Mouse (Mus musculus): ENCODE results near the gene Tanc2.

The Tanc2 gene

DNA sequence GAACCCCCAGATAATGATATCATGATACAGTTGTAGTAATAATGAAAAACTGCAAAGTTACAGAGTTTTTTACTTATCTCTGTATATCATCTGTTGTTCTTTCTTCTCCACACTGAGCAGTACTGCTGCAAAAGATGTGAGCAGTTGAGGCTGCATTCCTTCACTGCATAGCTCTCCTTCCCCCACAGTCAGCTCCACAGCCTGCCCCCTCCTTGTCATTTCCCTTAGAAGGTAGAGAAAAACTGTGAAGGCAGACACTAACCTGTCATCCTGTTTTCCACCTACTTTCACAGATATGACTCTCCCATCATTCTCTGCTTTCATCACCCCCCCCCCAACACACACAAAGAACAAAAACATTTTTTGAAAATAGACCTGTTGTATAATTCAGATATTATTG, 248.2 kb downstream of the Tanc2 start:
- no peak for DNase-seq

DNA sequence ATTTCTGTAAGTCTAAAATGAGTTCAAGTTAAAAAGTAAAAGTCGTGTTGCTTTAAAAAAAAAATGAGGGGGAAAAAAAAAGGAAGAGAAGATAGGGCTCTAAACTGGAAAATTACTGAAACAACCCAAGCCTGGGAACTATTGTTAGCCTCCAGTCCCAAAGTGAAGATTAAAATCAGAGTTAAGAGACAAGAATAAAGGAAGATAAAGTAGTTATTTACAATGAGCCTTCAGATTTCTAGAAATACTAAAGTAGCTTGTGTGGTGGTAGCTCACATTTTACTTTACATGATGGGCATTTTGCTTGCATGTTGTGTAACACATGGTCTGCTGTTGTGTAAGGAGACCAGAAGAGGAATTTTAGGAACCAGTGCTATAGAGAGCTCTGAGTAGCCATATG, 256.1 kb downstream of the Tanc2 start:
- no peak for DNase-seq

DNA sequence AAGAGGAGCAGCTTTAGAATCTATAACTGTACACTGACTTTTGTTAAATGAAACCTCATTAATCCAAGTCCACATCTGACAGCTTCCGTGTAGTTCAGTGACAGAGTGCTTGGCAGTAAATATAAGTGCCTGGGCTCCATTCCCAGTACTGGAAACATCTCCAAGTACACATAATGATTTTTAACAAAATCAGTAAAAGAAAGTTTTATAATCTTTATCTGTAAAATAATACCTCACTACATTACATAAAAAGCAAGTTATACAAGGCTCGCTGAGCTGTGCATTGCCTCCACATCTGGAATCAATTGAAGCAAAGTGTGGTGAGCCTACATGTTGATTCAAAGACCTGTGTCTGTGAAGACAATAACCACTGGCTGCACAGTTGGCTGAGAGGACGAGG, 265.7 kb downstream of the Tanc2 start:
- no peak for DNase-seq

DNA sequence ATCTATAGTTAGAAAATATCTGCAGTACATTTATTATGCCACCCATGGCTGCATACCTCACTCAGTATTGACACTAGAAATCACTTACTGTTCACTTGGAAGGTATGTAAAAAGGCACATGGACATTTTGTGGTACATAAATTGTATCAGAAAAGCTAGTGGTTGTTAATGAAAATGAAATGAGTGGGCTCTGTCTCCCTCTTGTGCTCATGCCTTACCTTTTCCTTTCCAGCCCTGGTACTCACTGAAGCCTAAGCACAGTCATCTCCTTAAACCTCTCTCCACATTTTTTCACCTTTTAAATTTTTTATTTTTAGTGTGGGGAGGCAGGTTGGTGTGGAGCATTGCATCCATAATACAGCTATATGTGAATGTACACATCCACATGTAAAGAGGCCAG, 268.3 kb downstream of the Tanc2 start:
- no peak for DNase-seq

DNA sequence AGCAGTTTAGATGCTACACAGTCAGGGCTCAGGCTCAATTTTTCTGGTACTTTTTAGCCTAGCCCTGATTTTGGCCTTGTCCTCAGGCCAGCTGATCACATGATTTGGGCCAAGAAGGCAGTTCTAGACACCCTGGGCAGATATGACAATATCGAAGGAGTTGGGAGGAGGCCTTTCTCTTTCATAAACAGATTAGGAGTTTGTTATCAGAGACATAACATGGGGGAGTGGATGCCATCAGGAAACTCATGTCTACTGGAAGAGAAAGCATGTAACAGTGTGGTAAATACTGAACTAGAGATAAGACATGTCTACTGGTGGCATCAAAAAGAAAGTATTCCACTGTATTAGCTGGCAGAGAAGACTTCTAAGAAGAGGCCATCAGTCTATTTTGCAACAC, 295.8 kb downstream of the Tanc2 start:
- DNase-seq: no peak

DNA sequence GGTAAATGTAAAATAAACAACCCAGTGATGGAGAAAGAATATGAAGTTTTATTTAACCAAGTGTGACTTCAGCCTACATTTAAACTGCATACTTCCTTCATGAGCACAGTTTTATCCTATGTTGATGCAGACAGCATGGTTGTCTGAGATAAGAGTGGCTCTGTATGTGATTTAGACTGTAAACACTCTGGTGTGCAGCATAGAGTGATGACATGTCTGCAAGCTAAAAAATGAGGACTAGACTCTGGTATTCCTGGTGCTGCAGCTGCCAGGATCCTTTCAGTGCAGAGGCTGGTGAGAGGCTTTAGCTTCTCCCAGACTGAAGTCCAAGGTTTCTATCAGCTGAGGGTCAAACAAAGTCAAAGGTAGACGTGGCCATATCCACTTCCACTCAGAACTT, 297.5 kb downstream of the Tanc2 start:
- DNase-seq: no peak

DNA sequence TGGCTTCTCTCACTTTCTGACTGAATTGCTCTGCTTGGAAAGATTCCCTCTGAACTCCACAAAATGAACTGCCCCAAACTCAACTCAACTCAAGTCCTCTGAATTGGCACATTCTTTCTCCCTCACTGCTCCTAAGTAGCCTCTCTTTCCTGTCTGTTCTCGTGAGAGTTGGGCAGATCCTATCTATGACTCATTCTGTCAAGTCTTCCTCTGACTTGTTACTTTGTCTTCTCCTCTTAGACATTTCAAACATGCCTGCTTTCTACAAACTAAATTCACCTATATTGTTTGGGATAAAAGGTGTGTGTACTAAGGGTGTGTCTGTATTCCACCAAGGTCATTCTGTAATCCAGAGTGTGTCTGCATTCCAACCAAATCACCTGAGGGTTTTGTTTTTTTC, 309.4 kb downstream of the Tanc2 start:
- no peak for DNase-seq

DNA sequence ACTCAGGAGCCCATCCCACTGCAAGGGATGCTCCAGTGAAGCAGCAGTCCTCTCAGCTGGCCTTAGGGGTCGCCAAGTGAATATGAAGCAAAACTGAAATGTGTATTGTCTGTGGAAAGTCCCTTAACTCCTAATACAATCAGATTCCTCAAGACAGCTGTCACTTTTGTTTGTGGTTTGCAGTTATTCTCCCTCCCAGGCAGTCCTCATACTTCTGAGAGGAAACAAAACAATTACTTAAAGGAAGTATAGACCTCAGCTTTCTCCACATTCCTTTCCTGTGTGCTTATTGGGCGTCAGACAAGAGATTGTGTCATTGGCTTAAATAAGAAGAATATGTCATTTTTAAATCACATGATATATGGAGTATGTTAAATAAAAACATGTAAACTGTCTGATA, 311.7 kb downstream of the Tanc2 start:
- no peak for DNase-seq

DNA sequence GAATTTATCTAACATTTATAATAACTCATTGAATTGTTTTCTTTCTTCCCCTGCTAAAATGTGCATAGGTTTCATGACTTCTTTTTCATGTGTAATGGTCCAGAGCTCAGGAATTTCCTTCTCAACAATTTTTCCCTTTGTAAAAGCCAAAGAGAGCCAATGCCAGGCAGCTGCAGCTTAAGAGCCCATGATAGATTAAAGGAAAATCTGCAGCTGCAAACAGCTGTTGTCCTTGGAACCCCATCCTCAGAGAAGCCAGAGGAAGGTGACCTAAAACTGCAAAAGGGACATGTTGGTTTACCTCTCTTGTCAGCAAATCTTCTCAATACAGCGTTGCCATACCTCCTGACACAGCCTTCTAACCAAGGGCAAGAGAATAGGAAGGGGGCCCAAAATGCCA, 313.2 kb downstream of the Tanc2 start:
- no peak for DNase-seq

DNA sequence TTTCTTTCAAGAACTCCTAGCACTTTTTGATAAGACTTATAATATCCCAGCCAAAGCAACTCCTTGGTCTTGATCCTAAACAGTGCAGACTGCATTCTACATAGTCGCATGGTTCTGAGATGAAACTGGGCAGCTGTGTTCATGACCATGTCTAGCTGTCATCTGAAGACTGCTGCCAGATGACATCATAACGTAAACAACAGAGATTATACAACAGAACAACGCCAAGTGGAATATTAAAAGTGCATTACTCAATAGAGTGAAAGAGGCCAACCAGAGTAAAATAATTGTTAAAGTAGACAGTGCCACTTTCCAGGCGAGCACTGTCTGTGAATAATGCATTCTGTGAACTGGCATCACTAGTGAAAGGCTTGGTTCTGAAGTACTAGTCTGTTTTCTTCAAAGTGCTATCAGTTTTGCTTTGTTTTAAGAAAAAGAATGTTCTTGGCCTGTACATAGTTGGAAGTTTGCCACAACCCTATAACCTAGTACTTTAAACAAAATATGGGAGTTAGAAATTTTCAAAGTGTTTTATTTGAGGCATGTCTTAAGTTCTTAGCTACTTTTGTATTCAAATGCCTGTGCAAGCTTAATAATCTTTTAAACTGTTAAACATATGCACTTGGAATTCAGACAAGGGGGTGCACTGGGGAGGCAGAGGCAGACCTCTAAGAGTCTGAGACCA, 315.9 kb downstream of the Tanc2 start:
- DNase-seq: no peak

DNA sequence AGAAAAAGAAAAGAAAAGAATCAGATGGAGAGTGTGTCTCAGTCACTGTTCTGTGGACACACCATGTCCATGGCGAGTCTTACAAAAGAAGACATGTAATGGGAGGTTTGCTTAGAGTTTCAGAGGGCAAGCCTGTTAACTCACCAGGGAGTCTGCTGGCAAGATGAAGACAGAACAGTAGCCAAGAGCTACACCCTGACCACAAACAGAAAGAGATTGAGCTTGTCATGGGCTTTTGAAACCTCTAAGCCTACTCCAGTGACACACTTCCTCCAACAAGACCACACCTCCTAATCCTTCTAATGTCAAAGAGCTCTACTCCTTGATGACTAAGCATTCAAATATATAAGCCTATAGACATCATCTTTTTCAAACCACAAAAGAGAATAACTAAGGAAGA, 317.6 kb downstream of the Tanc2 start:
- DNase-seq: no peak

DNA sequence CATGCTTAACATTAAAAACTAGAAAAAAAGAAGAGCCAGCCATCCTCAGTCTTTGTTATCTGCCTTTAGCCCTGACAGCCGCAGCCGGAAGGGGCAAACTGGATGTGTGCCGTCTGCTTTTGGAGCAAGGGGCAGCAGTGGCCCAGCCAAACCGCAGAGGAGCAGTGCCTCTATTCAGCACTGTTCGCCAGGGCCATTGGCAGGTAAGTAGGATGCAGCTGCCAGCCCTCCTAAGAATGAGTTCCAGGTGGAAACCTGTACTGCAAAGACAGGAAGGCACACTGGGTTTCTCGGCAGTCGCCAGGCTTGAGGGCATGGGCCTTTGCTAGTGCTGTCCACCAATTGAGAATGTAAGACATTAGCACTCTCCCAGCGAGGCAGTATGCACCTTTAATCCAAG, 319.1 kb downstream of the Tanc2 start:
- DNase-seq: no peak

DNA sequence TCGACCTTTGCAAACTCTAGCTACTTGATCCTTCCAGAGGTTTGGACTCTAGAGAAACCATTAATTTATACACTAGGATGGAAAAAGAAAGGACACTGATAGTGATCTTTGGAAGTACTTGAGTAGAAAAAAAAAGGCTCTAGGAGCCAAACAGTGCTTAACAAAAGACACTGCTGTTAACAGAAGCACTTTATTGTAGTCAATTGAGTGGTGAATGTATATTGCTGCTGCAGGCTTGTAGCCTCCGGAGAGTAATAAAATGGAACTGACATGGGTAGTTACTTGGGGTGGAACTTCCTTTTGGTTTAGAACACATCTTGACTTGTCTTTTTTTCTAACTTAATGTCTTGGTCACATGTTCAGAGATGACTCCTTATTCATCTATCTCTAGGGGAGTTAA, 319.8 kb downstream of the Tanc2 start:
- DNase-seq: no peak

DNA sequence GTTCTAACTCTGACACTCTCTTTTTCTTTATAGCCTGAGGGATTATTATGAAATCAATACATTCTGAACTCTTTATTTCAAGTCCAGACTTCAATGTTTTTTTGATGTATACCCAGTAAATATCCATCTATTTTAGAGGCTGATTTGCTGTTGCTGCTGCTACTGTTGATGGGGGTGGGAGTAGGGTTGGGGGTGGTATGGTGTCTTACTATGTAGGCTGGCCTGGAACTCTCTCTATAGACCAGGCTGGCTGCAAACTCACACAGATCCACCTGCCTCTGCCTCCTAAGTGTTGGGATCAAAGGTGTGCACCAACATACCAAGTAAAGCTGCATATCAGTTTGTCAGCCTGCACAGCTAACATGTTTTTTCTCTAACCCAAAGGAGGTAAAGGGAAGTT, 321.4 kb downstream of the Tanc2 start:
- no peak for DNase-seq

DNA sequence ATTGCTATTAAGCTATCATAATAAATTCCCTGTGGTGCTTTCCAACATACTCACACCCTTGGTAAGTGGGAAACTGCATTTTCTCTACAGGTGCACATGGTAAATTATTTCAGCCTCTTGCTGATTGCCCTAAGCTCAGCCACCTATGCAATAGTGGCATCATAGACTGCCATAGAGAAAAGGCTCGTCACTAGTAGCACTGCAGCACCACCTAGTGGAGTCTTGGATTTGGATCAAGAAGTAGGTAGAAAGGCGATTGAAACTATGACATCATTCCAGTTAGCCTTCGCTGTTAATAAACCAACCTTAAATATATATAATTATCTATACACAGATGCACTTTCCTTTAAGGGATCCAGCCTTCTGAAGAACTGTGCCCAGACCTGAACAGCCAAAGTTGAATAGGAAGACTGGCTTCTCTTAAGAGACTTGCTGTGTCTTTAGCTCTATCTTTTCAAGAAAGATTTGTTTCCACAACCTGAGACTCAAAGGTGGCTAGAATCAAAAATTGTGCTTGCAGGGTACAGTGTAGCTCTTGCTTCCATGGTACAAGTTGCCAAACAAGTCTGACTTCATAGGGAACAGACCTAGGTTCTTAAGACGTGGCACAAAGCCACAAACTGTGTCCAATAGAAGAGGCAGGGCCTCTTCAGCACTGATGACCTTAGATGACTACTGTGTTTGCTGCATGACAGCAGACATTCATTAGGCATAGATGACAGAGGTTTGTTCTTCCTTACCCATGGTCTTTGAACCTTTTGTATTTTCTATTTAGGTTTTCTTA, 322.0 kb downstream of the Tanc2 start:
- peak; percentile 70 for DNase-seq

DNA sequence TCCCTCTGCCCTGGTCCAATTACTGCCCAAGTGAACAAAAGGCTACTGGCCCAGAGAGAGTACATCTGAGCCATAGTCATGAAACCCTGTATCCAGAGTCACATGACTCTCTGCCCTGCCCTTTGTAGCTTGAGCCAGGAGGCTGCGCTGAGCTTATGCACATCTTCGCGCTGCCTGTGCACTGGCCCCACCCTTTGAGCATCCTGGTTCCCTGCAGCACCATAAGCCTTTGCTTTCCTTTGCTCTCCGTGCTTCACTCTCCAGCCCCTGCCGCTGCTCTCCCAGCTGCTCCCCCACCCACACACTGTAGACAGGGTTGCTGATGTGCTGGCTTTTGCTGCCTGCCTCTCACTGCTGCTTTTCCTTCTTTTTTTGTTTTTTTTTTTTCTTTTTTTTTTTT, 323.8 kb downstream of the Tanc2 start:
- no peak for DNase-seq

DNA sequence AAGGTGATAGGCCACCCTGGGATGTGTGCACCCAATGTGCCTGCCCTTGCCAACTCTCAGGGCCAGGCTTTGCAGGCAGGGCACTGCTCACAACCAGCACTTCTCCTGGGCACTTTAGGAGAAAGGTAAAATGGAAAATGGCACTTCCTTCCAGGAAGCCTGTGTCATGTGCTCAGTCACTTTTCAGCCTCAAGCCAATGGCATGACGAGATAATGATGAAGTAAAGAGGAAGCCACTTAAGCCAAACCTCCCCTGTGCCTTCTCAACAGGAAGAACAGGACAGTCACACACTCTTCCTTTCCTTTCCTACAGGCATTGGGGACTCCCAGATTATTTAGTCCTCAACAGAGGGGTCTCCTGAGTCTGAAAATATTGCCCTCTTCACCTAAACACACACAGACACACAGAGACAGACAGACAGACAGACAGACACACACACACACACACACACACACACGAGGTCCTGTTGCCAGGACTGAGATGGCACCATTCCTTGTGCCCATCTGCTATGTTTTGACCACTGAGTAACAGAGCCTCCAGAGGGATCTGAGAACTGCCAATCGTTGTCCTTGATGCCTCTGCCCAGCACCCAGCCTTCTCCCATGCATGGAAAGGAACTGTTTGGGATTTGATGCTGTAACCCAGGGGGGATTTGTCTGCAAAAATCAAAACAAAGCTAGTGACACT, 330.5 kb downstream of the Tanc2 start:
- DNase-seq: no peak

DNA sequence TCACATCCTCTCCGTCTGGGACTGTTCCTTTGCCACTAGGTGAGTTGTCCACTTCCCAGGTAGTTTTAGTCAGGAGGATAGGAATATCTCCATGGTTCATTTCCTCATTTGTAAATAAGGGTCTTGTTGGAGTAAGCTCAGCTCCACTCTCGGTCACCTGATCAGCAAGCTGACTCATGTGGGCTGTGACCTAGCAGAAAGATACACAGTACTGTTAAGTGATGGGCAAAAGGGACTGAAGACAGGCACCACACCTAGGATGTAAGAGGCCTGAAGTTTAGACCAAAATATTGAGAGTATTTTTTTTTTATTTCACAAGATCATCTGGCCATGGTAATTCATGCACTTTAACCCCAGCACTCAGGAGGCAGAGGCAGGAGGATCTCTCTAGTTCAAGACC, 331.1 kb downstream of the Tanc2 start:
- no peak for DNase-seq

DNA sequence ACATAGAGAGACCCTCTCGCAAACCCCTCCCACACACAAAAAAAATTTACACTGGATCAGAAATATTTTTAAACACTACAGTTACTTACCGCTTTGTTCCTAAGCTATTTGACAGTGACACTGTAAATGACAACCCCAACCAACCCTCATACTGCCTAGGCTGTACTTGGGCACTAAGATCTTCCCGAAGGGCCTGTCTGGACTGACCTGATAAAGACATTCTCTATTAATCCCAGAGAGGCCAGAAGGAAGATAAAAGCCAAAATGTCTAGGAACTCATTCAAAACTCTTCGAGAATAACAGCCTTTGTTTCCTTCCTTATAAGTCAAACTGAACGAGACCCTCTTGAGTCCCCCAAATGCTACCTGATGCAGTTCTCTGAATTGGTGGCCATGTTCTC, 331.5 kb downstream of the Tanc2 start:
- no peak for DNase-seq

DNA sequence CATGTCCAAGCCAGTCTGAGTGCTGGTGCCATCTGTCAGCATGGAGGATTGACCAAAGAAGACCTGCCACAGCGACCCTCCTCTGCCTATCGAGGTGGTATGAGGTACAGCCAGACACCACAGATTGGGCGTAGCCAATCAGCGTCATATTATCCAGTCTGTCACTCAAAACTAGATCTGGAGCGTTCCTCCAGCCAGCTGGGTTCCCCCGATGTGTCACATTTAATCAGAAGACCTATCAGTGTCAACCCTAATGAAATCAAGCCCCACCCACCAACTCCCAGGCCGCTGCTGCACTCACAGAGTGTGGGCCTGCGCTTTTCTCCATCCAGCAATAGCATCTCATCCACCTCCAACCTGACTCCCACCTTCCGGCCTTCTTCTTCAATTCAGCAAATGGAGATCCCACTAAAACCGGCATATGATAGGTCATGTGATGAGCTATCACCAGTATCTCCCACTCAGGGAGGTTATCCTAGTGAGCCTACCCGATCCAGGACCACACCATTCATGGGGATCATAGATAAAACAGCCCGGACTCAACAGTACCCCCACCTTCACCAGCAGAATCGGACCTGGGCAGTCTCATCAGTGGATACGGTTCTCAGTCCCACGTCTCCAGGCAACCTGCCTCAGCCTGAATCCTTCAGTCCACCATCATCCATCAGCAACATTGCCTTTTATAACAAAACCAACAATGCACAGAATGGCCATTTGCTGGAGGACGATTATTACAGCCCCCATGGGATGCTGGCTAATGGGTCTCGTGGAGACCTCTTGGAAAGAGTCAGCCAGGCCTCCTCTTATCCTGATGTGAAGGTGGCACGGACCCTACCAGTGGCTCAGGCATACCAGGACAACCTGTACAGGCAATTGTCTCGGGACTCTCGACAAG, 333.2 kb downstream of the Tanc2 start:
- DNase-seq: no peak

DNA sequence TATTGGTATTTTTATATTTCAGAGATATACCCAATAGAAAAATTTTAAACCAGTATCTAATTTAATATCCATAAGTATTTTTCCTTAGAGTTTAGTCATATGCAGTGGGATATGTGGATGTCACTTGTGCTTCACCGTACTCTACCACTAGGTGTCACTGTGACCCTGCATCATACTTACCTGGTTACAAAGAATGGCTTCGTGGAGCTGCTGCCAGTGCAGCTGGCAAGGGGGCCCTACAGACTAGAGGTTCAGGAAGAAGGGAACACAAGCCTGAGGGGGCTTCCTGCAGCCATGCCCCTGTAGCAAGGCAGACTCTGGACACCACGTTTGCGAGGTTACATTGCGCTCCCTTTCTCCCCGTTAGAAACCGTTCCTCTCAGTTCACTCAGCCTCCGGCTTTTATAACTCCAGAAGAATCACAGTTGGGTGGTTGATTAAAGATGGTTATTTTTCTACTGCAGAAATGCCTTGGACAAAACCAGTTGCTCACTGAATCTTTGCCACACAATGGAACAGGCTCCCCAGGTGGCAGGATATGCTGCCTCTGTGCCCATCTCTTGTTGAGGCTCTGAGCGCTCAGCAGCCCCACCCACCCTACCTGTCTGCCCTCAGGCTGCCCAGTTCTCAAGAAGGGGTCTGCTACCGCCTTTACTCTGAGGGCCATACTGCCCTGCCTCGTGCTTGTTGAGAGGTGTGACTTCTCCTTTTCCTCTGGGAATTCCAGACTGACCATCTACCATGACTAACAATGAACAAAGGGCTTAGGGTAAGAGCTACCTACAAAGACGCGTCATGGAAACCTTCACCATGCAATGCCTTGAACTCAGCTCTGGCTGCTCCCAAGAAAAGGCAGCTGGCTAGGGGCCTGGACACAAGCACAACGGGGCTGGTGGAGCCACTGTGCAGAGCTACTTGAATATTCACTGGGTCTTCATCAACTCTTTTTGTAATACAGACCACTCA, 337.6 kb downstream of the Tanc2 start:
- DNase-seq: peak; percentile 62

DNA sequence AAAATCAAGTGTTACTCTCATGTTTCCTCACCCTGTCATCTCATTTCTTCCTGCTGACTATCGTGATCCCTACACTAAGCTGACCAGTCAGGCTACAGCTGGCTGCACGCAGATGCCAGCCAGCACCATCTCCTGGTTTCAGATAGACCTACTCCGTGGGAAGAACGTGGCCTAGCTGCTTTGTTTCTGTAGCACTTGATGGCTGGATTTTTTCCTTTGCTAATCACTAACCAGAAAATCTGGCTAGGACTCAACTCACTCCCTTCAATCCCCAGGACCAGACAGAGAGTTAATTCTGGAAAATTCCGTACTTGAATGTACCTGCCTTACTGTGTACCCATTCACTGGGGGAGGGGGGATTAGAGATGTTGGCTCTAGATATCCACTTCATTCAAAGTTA, 338.4 kb downstream of the Tanc2 start:
- no peak for DNase-seq

Measured in cerebellum, adult 9-11 months (tissue).